Mouse (Mus musculus): ENCODE data around the gene Fblim1. TPM values are rescaled to one million over a fixed set of nuclear protein-coding genes. Genes with fewer than 3 reads are reported as not detected.

Gene Fblim1
- total and polyA plus RNA-seq, 3 experiments: 0.07 to 1.2 (median 0.17) TPM

GRCm38 (mm10) chr4:141621297-141621696 lies 15.4 kb upstream of the Fblim1 start:
- peaks cover 30 to 72% of the 10 kb centered on the region in 2 experiments for H3K4me1 ChIP-seq (ENCODE audit: control insufficient read depth in 1 of 2, insufficient read depth in 2 of 2)
- dilution Hi-C loops (cut with MboI; ENCODE audit: extremely low pct_ligation_motif_present, extremely low pct_unique_long_range_greater_than_20kb, low sequenced_read_pairs) (no loop called here), in situ Hi-C loops (cut with MboI; ENCODE audit: low pct_ligation_motif_present, low pct_unique_long_range_greater_than_20kb, low sequenced_read_pairs) (no loop called here)
- H3K27ac ChIP-seq (ENCODE audit: insufficient read depth, low read depth): no peak overlapping the region
- H3K79me2 ChIP-seq (replicated peaks; ENCODE audit: control insufficient read depth, extremely low read depth, insufficient read depth, poor library complexity, severe bottlenecking): no peaks in the 10 kb centered on the region
- peaks cover 2 to 19% of the 10 kb centered on the region in 2 experiments for H3K36me3 ChIP-seq (replicated peaks in 1 of 2; ENCODE audit: control insufficient read depth in 1 of 2, insufficient read depth in 1 of 2, low read length in 1 of 2)
- H3K4me2 ChIP-seq (ENCODE audit: insufficient read depth, low read depth, poor library complexity, severe bottlenecking): no peak overlapping the region
- no peak overlapping the region for H3K9ac ChIP-seq (ENCODE audit: insufficient read depth, low read depth)
- H3K27me3 ChIP-seq (replicated peaks): no peaks in the 10 kb centered on the region
- no peak overlapping the region for H3K4me3 ChIP-seq (replicated peaks in 1 of 3; ENCODE audit: low read depth in 2 of 3, low read length in 2 of 3, poor library complexity in 1 of 3)
- H3K9me3 ChIP-seq (replicated peaks; ENCODE audit: low read length): no peaks in the 10 kb centered on the region
- DNase-seq (ENCODE audit: extremely low read depth): no peak
- TF ChIP-seq TCF12 (IDR thresholded peaks at IDR 0.05; ENCODE audit: low read depth, low read length) (no peak), SIN3A (IDR thresholded peaks at IDR 0.05; ENCODE audit: low read length) (no peak), CHD1 (IDR thresholded peaks at IDR 0.05; ENCODE audit: low read depth, low read length) (no peak), UBTF (IDR thresholded peaks at IDR 0.05; ENCODE audit: low read depth, low read length) (no peak), HCFC1 (IDR thresholded peaks at IDR 0.05; ENCODE audit: low read depth, low read length) (no peak), RCOR1 (conservative IDR thresholded peaks at IDR 0.05; ENCODE audit: low read depth, low read length) (no peak), E2F4 (IDR thresholded peaks at IDR 0.05; ENCODE audit: insufficient replicate concordance, low read depth, low read length) (no peak), CTCF (conservative IDR thresholded peaks at IDR 0.05 in 1 of 2, IDR thresholded peaks at IDR 0.05 in 1 of 2; ENCODE audit: low read depth in 2 of 2, low read length in 2 of 2) (no peak), ZNF384 (IDR thresholded peaks at IDR 0.05; ENCODE audit: low read depth, low read length) (no peak), ZMIZ1 (IDR thresholded peaks at IDR 0.05; ENCODE audit: low read depth, low read length) (no peak), JUND (conservative IDR thresholded peaks at IDR 0.05; ENCODE audit: low read depth, low read length) (no peak), NRF1 (IDR thresholded peaks at IDR 0.05; ENCODE audit: low read depth, low read length) (no peak), IRF4 (IDR thresholded peaks at IDR 0.05; ENCODE audit: low read depth, low read length) (no peak), ZC3H11A (IDR thresholded peaks at IDR 0.05; ENCODE audit: low read depth, low read length) (no peak), MYC (IDR thresholded peaks at IDR 0.05; ENCODE audit: low read depth, low read length) (no peak), GABPA (IDR thresholded peaks at IDR 0.05; ENCODE audit: insufficient replicate concordance, low read depth, low read length) (no peak), PAX5 (IDR thresholded peaks at IDR 0.05; ENCODE audit: low read length) (no peak)

- DNase-seq (ENCODE audit: extremely low read depth): no peak
- no peaks in the 10 kb centered on the region for H3K27me3 ChIP-seq (replicated peaks)
These were observed 13.5 kb upstream of the Fblim1 start for GRCm38 (mm10) chr4:141619299-141619883.

More at GRCm38 (mm10) chr4:141619299-141619883, 13.5 kb upstream of the Fblim1 start:
- Histone ChIP-seq H3K79me2 (replicated peaks; ENCODE audit: control insufficient read depth, extremely low read depth, insufficient read depth, poor library complexity, severe bottlenecking) (no peaks in the 10 kb centered on the region), H3K9ac (ENCODE audit: insufficient read depth, low read depth) (peak overlapping the region; percentile 43; the same call in 1 of the 2 replicates), H3K9me3 (replicated peaks; ENCODE audit: low read length) (no peaks in the 10 kb centered on the region), H3K36me3 (replicated peaks in 1 of 2; ENCODE audit: control insufficient read depth in 1 of 2, insufficient read depth in 1 of 2, low read length in 1 of 2) (peaks cover 0 to 21% of the 10 kb centered on the region in 2 experiments), H3K4me3 (replicated peaks in 1 of 3; ENCODE audit: low read depth in 2 of 3, low read length in 2 of 3, poor library complexity in 1 of 3) (peak overlapping the region in 2 of 3 experiments; percentile 42 to 47), H3K4me2 (ENCODE audit: insufficient read depth, low read depth, poor library complexity, severe bottlenecking) (0 out of 2 replicates have a peak overlapping the region, but pooled peaks have one; percentile 6), H3K4me1 (ENCODE audit: control insufficient read depth in 1 of 2, insufficient read depth in 2 of 2) (peaks cover 25 to 68% of the 10 kb centered on the region in 2 experiments), H3K27ac (ENCODE audit: insufficient read depth, low read depth) (no peak overlapping the region)
- TF ChIP-seq USF2 (conservative IDR thresholded peaks at IDR 0.05; ENCODE audit: low read depth, low read length) (peak; percentile 32; the same call in 1 of the 2 replicates), USF1 (IDR thresholded peaks at IDR 0.05; ENCODE audit: low read depth, low read length) (peak; percentile 69), JUN (IDR thresholded peaks at IDR 0.05; ENCODE audit: insufficient read depth, low read depth, low read length) (no peak), BHLHE40 (IDR thresholded peaks at IDR 0.05; ENCODE audit: low read depth, low read length) (peak; percentile 53), ETS1 (conservative IDR thresholded peaks at IDR 0.05; ENCODE audit: low read depth, low read length) (no peak), MYC (IDR thresholded peaks at IDR 0.05; ENCODE audit: low read depth, low read length) (no peak)
- in situ Hi-C loops (cut with MboI; ENCODE audit: low pct_ligation_motif_present, low pct_unique_long_range_greater_than_20kb, low sequenced_read_pairs): loop anchor here (10.0 kb wide), 2 partner anchors 225 to 335 kb away; partner anchors contain the start of gene Ctrc
- dilution Hi-C loops (cut with MboI; ENCODE audit: extremely low pct_ligation_motif_present, extremely low pct_unique_long_range_greater_than_20kb, low sequenced_read_pairs): no loop called here
